Mouse (Mus musculus) kidney, embryonic 14.5 days (tissue): ENCODE results near the gene Bend7. TPM values are rescaled to one million over a fixed set of nuclear protein-coding genes. Genes with fewer than 3 reads are reported as not detected.

Experiments used
- ATAC-seq: fragments of 200-750 bp; cut with Nextera tagmentation; 2 replicates; pipeline ENCODE4 v1.8.0; 2017; ENCODE audit warnings: moderate number of reproducible peaks, mild to moderate bottlenecking, moderate TSS enrichment, moderate library complexity; ENCODE audit not compliant: low FRiP score, low TSS enrichment
- H3K27ac ChIP-seq: fragments of 300-500 bp; sonication (generic); 2 replicates; pipeline ENCODE4 v1.5.1; 2014; ENCODE audit warnings: low read depth, mild to moderate bottlenecking, low read length, moderate library complexity, mixed read lengths
- H3K27me3 ChIP-seq: fragments of 300-500 bp; sonication (generic); 2 replicates; pipeline ENCODE4 v1.6.1; 2014; ENCODE audit warnings: mild to moderate bottlenecking, low read length; ENCODE audit not compliant: control insufficient read depth, insufficient read depth
- H3K36me3 ChIP-seq: fragments of 300-500 bp; sonication (generic); 2 replicates; pipeline ENCODE4 v1.6.1; 2014; ENCODE audit warnings: low read length, mixed read lengths; ENCODE audit not compliant: control insufficient read depth, insufficient read depth
- H3K4me1 ChIP-seq: fragments of 300-500 bp; sonication (generic); 2 replicates; pipeline ENCODE4 v1.6.1; 2014; ENCODE audit warnings: low read length, mixed read lengths; ENCODE audit not compliant: control insufficient read depth, insufficient read depth
- H3K4me2 ChIP-seq: fragments of 300-500 bp; sonication (generic); replicated peaks from 2 replicates; pipeline ENCODE4 v1.6.1; 2014; ENCODE audit warnings: low read depth, mild to moderate bottlenecking, low read length
- H3K4me3 ChIP-seq: fragments of 300-500 bp; sonication (generic); 2 replicates; pipeline ENCODE4 v1.5.1; 2014; ENCODE audit warnings: mild to moderate bottlenecking, low read length
- H3K9ac ChIP-seq: fragments of 300-500 bp; sonication (generic); 2 replicates; pipeline ENCODE4 v1.6.1; 2014; ENCODE audit warnings: low read depth, mild to moderate bottlenecking, low read length, moderate library complexity
- H3K9me3 ChIP-seq: fragments of 300-500 bp; sonication (generic); 2 replicates; pipeline ENCODE4 v1.6.1; 2016; ENCODE audit warnings: low read length; ENCODE audit not compliant: control insufficient read depth
- WGBS: fragments of 180-500 bp; shearing (Covaris S2); extraction: QIAGEN DNeasy Blood & Tissue Kit; methylation state at CpG from one replicate; pipeline ENCODE4 v1.1.7; 2014; 5-methylcytosine and 5-hydroxymethylcytosine counted together
- polyA plus RNA-seq: library from polyadenylated mRNA; unstranded; fragments of >200 nt; fragmentation: Nextera tagmentation; extraction: Ambion mirVana; gene quantifications from 2 replicates; pipeline ENCODE4 v1.2.1, GENCODE M21; 2014

The Bend7 gene
- polyA plus RNA-seq, 1 experiment from 2014 or later: 6.9 TPM

DNA sequence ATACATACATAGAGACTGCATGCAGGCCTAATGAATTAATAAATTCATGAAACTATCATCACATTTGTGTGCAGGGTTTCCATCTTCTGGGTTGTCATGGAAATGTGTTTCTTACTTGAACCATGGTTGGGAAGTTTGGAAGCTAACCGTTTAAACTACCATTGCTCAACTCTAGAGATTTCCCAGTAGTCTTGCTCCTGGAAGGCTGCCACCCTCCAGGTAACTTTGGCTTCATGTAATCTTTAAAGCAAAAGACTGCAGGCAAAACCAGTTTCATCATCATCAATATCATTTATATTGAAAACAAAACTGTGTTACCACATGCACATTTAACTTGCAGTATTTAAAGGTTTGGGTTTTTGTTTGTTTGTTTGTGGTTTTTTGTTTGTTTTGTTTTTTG is 16.3 kb downstream of the Bend7 start:
- ATAC-seq: no peak
- H3K9ac ChIP-seq: no peak overlapping the region

DNA sequence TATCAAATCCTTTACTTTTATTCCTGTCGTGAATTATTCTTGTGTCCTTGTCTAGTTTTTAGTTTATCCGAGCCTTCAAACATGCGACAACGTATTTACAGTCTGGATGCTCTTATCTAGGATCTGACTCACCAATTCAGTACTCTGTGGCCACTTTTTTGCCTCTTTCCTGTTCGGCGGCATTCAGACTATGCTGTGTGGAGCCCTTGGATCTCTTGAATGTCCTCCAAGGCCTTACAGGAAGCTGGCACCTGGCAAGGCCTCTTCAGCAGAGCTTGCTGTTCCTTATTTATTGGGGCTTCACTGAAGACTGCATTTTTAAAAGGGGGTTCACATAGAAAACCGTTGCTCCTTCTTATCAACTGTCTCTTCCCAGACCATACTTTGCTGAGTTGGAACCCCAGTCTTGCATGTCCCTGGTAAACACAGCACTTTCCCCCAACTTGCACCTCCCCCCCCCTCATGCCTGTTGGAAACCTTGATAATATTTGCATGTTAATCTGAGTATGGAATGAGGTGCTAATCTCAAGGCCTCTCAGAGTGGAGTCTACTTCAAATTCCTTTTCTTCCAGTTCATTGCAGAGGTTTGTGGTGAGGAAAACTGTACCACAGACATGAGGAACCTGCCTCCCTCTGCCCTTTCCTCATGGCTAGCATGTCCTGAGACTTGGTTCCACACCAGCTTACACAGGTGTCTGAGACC is 18.6 kb downstream of the Bend7 start:
- Histone ChIP-seq H3K4me1 (no peaks in the 10 kb centered on the region), H3K4me2 (no peak overlapping the region), H3K4me3 (no peak overlapping the region), H3K9me3 (no peaks in the 10 kb centered on the region), H3K36me3 (no peaks in the 10 kb centered on the region), H3K27me3 (no peaks in the 10 kb centered on the region), H3K27ac (no peak overlapping the region), H3K9ac (no peak overlapping the region)
- WGBS: 87% methylated on average over 7 of the region's 7 CpGs
- ATAC-seq: no peak

More for the DNA sequence above, 16.3 kb downstream of the Bend7 start:
- 75% methylated on average over 1 of the region's 1 CpGs for WGBS
- Histone ChIP-seq H3K4me2 (no peak overlapping the region), H3K27ac (no peak overlapping the region), H3K27me3 (no peaks in the 10 kb centered on the region), H3K9me3 (no peaks in the 10 kb centered on the region), H3K36me3 (no peaks in the 10 kb centered on the region), H3K4me3 (no peak overlapping the region), H3K4me1 (no peaks in the 10 kb centered on the region)

DNA sequence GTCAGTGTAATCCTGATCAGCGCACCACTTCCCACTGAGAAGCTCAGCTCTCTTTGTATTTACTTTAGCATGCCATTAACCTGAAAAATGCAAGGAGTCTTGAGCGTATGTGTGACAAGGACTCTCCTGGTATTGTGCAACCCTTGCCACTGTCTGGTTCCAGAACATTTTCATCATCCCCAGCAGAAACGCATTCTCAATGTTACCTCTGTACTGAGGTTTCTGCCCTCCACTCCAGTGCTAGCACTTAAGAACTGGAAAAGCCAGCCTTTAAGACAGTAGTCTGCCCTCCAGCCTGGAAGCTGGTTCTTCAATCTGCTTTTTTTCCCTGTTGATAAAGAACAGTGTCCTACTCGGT is 19.1 kb downstream of the Bend7 start:
- H3K9ac ChIP-seq: no peak overlapping the region
- no peaks in the 10 kb centered on the region for H3K36me3 ChIP-seq
- no peak overlapping the region for H3K4me3 ChIP-seq
- no peak overlapping the region for H3K27ac ChIP-seq
- no peaks in the 10 kb centered on the region for H3K4me1 ChIP-seq
- no peak overlapping the region for H3K4me2 ChIP-seq
- no peak for ATAC-seq
- no peaks in the 10 kb centered on the region for H3K9me3 ChIP-seq
- WGBS: 85% methylated on average over 4 of the region's 4 CpGs
- no peaks in the 10 kb centered on the region for H3K27me3 ChIP-seq

DNA sequence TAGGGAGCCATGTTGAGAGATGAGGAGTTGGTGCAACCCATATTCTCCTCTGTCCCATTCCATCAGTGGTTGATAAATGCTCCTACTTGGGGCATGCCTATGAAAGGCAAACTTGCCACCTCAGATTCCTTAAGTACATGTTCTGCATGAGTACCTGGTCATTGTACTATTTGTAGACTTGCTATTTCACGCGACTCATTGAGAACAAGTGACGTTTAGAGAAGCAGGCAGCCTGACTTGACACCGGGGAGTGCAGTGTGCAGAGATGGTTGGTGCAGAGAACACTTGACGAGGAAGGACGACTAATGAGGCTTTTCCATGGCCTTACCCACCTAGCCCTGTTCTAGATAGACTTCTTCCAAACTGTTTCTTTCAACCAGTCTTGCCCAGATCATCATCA is 34.3 kb downstream of the Bend7 start:
- H3K9ac ChIP-seq: no peak overlapping the region
- no peaks in the 10 kb centered on the region for H3K9me3 ChIP-seq

DNA sequence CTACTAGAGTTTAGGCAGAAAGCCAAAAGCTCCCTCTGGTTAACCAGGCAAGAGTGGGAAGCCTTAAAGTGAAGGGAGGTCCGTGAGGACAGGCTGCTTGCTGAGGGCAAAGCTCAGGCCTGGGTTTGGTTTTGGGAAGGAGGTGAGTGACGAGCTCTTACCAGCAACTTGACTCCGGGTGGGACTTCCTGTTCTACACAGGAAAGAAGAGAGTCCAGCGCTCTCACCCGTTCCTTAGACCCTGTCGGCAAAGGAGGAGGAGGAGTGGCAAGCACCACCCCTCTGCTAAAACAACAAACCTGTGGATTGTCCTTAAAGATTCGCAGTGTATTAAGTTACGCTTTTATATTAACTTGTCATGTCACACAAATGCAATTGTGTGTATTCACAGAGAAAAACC is 38.1 kb downstream of the Bend7 start:
- Histone ChIP-seq H3K4me2 (no peak overlapping the region), H3K4me1 (no peaks in the 10 kb centered on the region), H3K9ac (no peak overlapping the region), H3K9me3 (no peaks in the 10 kb centered on the region), H3K27ac (no peak overlapping the region), H3K4me3 (no peak overlapping the region), H3K36me3 (no peaks in the 10 kb centered on the region), H3K27me3 (no peaks in the 10 kb centered on the region)
- no peak for ATAC-seq
- 64% methylated on average over 8 of the region's 8 CpGs for WGBS

More for the DNA sequence above, 34.3 kb downstream of the Bend7 start:
- no peak overlapping the region for H3K4me3 ChIP-seq
- no peaks in the 10 kb centered on the region for H3K36me3 ChIP-seq
- H3K27ac ChIP-seq: no peak overlapping the region
- H3K4me1 ChIP-seq: no peaks in the 10 kb centered on the region
- 91% methylated on average over 6 of the region's 6 CpGs for WGBS
- no peak overlapping the region for H3K4me2 ChIP-seq
- no peak for ATAC-seq
- no peaks in the 10 kb centered on the region for H3K27me3 ChIP-seq

DNA sequence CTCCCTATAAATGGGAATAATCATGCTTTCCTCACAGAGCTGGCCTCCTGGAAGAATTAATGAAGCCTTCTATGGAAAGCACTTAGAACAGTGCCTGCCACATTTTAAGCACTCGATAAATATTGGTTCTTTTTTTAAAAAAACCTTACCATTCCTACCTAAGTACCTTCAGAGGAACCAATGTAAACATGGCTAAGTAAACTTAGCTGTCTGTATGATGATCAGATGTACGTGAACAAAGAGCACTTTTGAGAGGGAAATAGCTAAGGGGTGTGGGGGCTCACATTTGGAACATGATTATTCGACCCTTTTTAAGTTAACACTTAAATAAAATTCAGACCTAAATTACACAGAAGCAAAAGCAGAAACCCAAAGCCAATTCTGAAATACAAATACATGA is 39.6 kb downstream of the Bend7 start:
- Histone ChIP-seq H3K36me3 (no peaks in the 10 kb centered on the region), H3K27ac (no peak overlapping the region), H3K4me1 (no peaks in the 10 kb centered on the region), H3K4me2 (no peak overlapping the region), H3K9ac (no peak overlapping the region), H3K4me3 (no peak overlapping the region), H3K27me3 (no peaks in the 10 kb centered on the region), H3K9me3 (no peaks in the 10 kb centered on the region)
- WGBS: 75% methylated on average over 3 of the region's 3 CpGs
- no peak for ATAC-seq

DNA sequence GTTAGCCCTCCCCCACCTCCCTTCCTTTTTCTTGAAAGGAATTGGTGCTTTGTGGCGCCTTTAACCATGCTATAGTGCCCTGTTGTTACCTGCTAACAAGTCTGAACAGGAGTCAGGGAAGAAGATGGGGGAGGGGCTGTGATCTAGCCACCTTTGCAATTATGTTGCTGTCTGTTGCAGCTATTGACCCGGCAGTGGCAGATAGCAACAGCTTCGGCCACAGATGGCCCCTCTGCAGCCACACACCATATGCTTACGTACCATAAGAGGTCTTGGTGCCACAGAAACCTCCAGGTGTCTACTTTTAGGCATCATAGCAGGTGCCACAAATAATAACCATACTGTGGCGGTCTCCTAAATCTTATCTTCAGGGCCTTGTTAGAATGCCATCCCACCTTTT is 43.1 kb downstream of the Bend7 start:
- H3K9ac ChIP-seq: no peak overlapping the region
- no peaks in the 10 kb centered on the region for H3K36me3 ChIP-seq
- 65% methylated on average over 5 of the region's 5 CpGs for WGBS
- no peak for ATAC-seq
- H3K27me3 ChIP-seq: no peaks in the 10 kb centered on the region
- no peak overlapping the region for H3K27ac ChIP-seq
- H3K4me3 ChIP-seq: no peak overlapping the region
- no peaks in the 10 kb centered on the region for H3K9me3 ChIP-seq
- H3K4me2 ChIP-seq: no peak overlapping the region
- no peaks in the 10 kb centered on the region for H3K4me1 ChIP-seq

DNA sequence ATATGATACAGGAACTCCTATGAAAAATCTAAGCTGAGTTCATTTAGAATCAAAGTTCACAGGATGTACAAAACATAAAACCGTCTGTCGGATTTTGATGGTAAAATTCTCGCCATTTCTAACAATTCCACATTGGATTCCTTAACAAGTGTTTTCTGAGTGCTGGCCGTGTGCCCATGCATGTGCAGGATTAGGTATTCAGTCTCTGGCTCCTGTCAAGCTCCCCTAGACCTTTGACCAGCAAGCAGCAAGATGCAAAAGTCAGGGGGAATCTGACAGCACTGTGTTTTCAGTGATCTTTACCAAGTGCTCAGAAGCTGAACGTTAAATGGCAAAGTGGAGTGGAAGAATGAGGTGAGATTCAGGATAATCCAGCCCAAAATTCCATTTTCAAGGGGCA is 44.3 kb downstream of the Bend7 start:
- ATAC-seq: no peak
- H3K27ac ChIP-seq: no peak overlapping the region

DNA sequence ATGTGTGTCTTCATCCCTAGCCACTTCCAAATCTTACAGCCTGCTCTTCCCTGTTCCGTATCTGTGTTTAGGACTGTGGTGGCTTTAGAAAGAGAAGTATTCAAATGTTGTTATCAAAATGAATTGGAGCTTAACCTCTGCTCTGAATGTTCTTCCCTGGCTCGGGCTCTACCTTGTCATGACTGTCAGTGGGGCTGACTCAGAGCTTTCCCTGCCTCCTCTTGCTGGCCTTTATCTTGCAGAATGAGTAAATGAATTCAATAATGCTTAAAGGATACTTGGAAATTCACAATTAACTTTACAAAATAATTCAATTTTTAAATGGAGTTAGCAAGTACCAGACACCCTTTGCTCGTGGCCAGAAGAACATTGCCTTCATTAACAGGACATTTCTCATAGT is 46.4 kb downstream of the Bend7 start:
- no peaks in the 10 kb centered on the region for H3K9me3 ChIP-seq
- no peak for ATAC-seq
- 92% methylated on average over 3 of the region's 3 CpGs for WGBS
- H3K27ac ChIP-seq: no peak overlapping the region
- no peak overlapping the region for H3K4me2 ChIP-seq
- no peaks in the 10 kb centered on the region for H3K27me3 ChIP-seq
- H3K36me3 ChIP-seq: no peaks in the 10 kb centered on the region
- H3K4me3 ChIP-seq: no peak overlapping the region
- no peak overlapping the region for H3K9ac ChIP-seq
- H3K4me1 ChIP-seq: no peaks in the 10 kb centered on the region

More for the DNA sequence above, 44.3 kb downstream of the Bend7 start:
- Histone ChIP-seq H3K4me1 (no peaks in the 10 kb centered on the region), H3K36me3 (no peaks in the 10 kb centered on the region), H3K9ac (no peak overlapping the region), H3K9me3 (no peaks in the 10 kb centered on the region), H3K27me3 (no peaks in the 10 kb centered on the region), H3K4me3 (no peak overlapping the region), H3K4me2 (no peak overlapping the region)
- WGBS: 78% methylated on average over 5 of the region's 5 CpGs
